Comparison of ENCODE assay signal across 9 mouse cellular contexts in genomic region chr9:41044626-41045025, GRCm38 (mm10). TPM values are rescaled to one million over a fixed set of nuclear protein-coding genes. Genes with fewer than 3 reads are reported as not detected.
DNase-seq lines count a peak whose midpoint lies in the region; ATAC-seq and TF ChIP-seq lines count a peak whose summit lies in the region.
"Had no signal": no experiment of that assay in that cellular context is flagged by ENCODE, and none has a peak within 500 bp of the region (broad histone marks: within the 10 kb centered on the region; RNA-seq: fewer than 3 reads in every experiment).

No protein-coding gene starts in this region.

- DNase-seq in ZHBTc4 (ENCODE audit: low read depth, low spot score): peak; percentile 76
- DNase-seq in cerebellum, postnatal 4 days (ENCODE audit: low spot score in 2 of 2): peak; percentile 76 to 89
- DNase-seq in gastrocnemius, postnatal 25 days: peak; percentile 58
- peak; percentile 87 to 89 for DNase-seq in kidney, postnatal 4 days
- peak; percentile 91 for DNase-seq in lung, embryonic 14.5 days
- peak; percentile 86 to 89 for DNase-seq in right cerebral cortex, postnatal 10 days (ENCODE audit: low spot score in 2 of 2)
- peak; percentile 84 for DNase-seq in urinary bladder, postnatal 14 days (ENCODE audit: low spot score)

- H3K27me3 ChIP-seq in lung, embryonic 14.5 days (ENCODE audit: insufficient read depth, low read length): no peaks in the 10 kb centered on the region
- H3K27me3 ChIP-seq: limb, embryonic 13.5 days had no signal

- peak; percentile 74 for ATAC-seq in CD4-positive, CD25-positive, alpha-beta regulatory T cell, adult 4 months
- no peak for ATAC-seq in lung, embryonic 14.5 days (ENCODE audit: insufficient read depth)

- H3K4me1 ChIP-seq in lung, embryonic 14.5 days (ENCODE audit: insufficient read depth): no peaks in the 10 kb centered on the region
- H3K4me1 ChIP-seq: limb, embryonic 13.5 days had no signal

- no peaks in the 10 kb centered on the region for H3K36me3 ChIP-seq in lung, embryonic 14.5 days (ENCODE audit: insufficient read depth)
- H3K36me3 ChIP-seq: limb, embryonic 13.5 days had no signal

- peak; percentile 93 for TF ChIP-seq CTCF in lung, embryonic 14.5 days (IDR thresholded peaks at IDR 0.05; ENCODE audit: low read depth)

- no peak overlapping the region for H3K4me3 ChIP-seq in lung, embryonic 14.5 days (ENCODE audit: low read depth, low read length)
- H3K4me3 ChIP-seq: limb, embryonic 13.5 days had no signal

- H3K9ac ChIP-seq in lung, embryonic 14.5 days: no peak overlapping the region
- H3K9ac ChIP-seq: limb, embryonic 13.5 days had no signal

- no peaks in the 10 kb centered on the region for H3K9me3 ChIP-seq in lung, embryonic 14.5 days (ENCODE audit: low read depth, low read length)
- H3K9me3 ChIP-seq: limb, embryonic 13.5 days had no signal

- 11% methylated on average over 3 of the region's 3 CpGs for WGBS in lung, embryonic 14.5 days

- no peak overlapping the region for H3K4me2 ChIP-seq in lung, embryonic 14.5 days
- H3K4me2 ChIP-seq: limb, embryonic 13.5 days had no signal

- H3K27ac ChIP-seq in lung, embryonic 14.5 days (ENCODE audit: low read depth): no peak overlapping the region
- H3K27ac ChIP-seq: limb, embryonic 13.5 days had no signal

RNA-seq across cellular contexts. Expression of gene Crtam, which starts 40.2 kb away (rescaled TPM):
- 1 to 10 TPM; 1.1 to 1.2 TPM for polyA plus RNA-seq in CD4-positive, CD25-positive, alpha-beta regulatory T cell, adult 4 months (2017; shearing (Covaris generic))
- total RNA-seq in gastrocnemius, postnatal 25 days (2021): not detected
- 0.07 and 0.09 TPM in 2 replicates for polyA plus RNA-seq in lung, embryonic 14.5 days (2014; fragmentation: Nextera tagmentation; extraction: Ambion mirVana)
